Mouse (Mus musculus) forebrain, embryonic 14.5 days (tissue): ENCODE data around the gene Ang. TPM values are rescaled to one million over a fixed set of nuclear protein-coding genes. Genes with fewer than 3 reads are reported as not detected.

Source experiments
- ATAC-seq: fragments of 200-750 bp; cut with Nextera tagmentation; 2 replicates; pipeline ENCODE4 v1.8.0; 2017; ENCODE audit warnings: mild to moderate bottlenecking, moderate library complexity
- DNase-seq: peaks from one replicate; pipeline ENCODE4 v3.0.0-alpha.2; 2015; ENCODE audit warnings: low spot score
- H3K27ac ChIP-seq: fragments of 300-500 bp; sonication (generic); 2 replicates; pipeline ENCODE4 v1.5.1; 2014; ENCODE audit warnings: low read depth, mild to moderate bottlenecking, control low read depth, low read length, moderate library complexity
- H3K27me3 ChIP-seq: fragments of 300-500 bp; sonication (generic); replicated peaks from 2 replicates; pipeline ENCODE4 v1.6.1; 2014; ENCODE audit warnings: low read length, control low read depth, mixed read lengths; ENCODE audit not compliant: control insufficient read depth, insufficient read depth
- H3K36me3 ChIP-seq: fragments of 300-500 bp; sonication (generic); 2 replicates; pipeline ENCODE4 v1.6.1; 2014; ENCODE audit warnings: low read length, control low read depth; ENCODE audit not compliant: control insufficient read depth, insufficient read depth
- H3K4me1 ChIP-seq: fragments of 300-500 bp; sonication (generic); 2 replicates; pipeline ENCODE4 v1.6.1; 2014; ENCODE audit warnings: antibody characterized with exemption, low read length, control low read depth; ENCODE audit not compliant: control insufficient read depth, insufficient read depth
- H3K4me2 ChIP-seq: fragments of 300-500 bp; sonication (generic); 2 replicates; pipeline ENCODE4 v1.6.1; 2014; ENCODE audit warnings: mild to moderate bottlenecking, control low read depth, low read length
- H3K4me3 ChIP-seq: fragments of 300-500 bp; sonication (generic); 2 replicates; pipeline ENCODE4 v1.5.1; 2014; ENCODE audit warnings: low read depth, low read length, control low read depth
- H3K9ac ChIP-seq: fragments of 300-500 bp; sonication (generic); 2 replicates; pipeline ENCODE4 v1.6.1; 2014; ENCODE audit warnings: mild to moderate bottlenecking, low read length, control low read depth, moderate library complexity
- H3K9me3 ChIP-seq: fragments of 300-500 bp; sonication (generic); replicated peaks from 2 replicates; pipeline ENCODE4 v1.6.1; 2016; ENCODE audit warnings: low read length, control low read depth, mixed read lengths; ENCODE audit not compliant: control insufficient read depth
- WGBS: fragments of 180-500 bp; shearing (Covaris S2); extraction: QIAGEN DNeasy Blood & Tissue Kit; methylation state at CpG from one replicate; pipeline ENCODE4 v1.1.7; 2014; 5-methylcytosine and 5-hydroxymethylcytosine counted together
- polyA plus RNA-seq: library from polyadenylated mRNA; unstranded; fragments of >200 nt; fragmentation: Nextera tagmentation; extraction: Ambion mirVana; gene quantifications from 2 replicates; pipeline ENCODE4 v1.2.1, GENCODE M21; 2014

Ang gene
- polyA plus RNA-seq, 1 experiment from 2014 or later = 2.2 TPM

DNA sequence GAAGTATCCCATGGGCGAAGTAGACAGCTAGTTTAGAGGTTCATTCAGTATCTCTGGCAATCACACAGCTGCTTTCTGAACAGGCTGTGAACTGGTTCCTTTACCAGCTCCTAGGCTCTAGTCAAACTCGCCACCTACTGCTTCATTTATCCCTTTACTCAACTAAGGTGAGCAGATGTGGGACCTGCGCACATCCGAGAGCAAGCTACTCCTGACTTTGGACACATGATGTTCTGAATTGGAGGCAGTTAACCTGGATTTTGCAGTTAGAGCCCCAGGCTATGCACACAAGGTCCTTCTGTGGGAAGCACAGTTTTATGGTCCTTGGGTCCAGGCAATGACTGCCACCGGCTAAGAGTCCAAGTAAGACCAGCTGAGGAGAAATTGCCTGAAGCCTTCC lies 30.2 kb upstream of the Ang start:
- ATAC-seq (no peak), DNase-seq (no peak)
- H3K27me3 ChIP-seq = no peaks in the 10 kb centered on the region
- no peak overlapping the region for H3K4me2 ChIP-seq
- H3K9ac ChIP-seq = no peak overlapping the region
- no peaks in the 10 kb centered on the region for H3K4me1 ChIP-seq
- WGBS = 87% methylated on average over 5 of the region's 5 CpGs
- no peak overlapping the region for H3K27ac ChIP-seq
- no peak overlapping the region for H3K4me3 ChIP-seq
- no peaks in the 10 kb centered on the region for H3K9me3 ChIP-seq
- no peaks in the 10 kb centered on the region for H3K36me3 ChIP-seq

DNA sequence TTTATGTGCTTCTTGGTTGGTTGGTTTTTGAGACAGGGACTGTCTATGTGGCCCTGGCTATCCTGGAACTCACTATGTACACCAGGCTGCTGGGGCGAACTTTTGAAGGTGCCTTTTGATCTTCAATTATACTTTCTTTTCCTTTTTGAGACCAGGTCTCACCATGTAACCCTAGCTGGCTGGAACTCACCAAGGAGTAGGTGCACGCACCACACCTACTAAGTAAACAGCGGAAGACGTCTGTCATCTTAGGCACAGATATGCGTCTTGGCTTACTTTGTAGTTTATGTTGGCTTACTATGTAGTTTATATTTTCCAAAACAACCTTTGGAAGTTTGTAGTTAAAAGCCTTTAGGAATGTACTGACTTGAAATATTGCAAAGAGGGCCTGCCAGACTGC lies 22.0 kb upstream of the Ang start:
- no peaks in the 10 kb centered on the region for H3K27me3 ChIP-seq
- 96% methylated on average over 5 of the region's 5 CpGs for WGBS
- no peaks in the 10 kb centered on the region for H3K36me3 ChIP-seq
- ATAC-seq (no peak), DNase-seq (no peak)
- no peak overlapping the region for H3K27ac ChIP-seq
- no peak overlapping the region for H3K4me2 ChIP-seq
- no peaks in the 10 kb centered on the region; the same call in none of the 2 replicates for H3K4me1 ChIP-seq
- H3K4me3 ChIP-seq = no peak overlapping the region
- no peak overlapping the region for H3K9ac ChIP-seq
- no peaks in the 10 kb centered on the region for H3K9me3 ChIP-seq

GRCm38 (mm10) chr14:51069617-51070016 lies 21.3 kb upstream of the Ang start:
- Histone ChIP-seq H3K36me3 (no peaks in the 10 kb centered on the region), H3K4me2 (no peak overlapping the region), H3K4me1 (no peaks in the 10 kb centered on the region; the same call in none of the 2 replicates), H3K27me3 (no peaks in the 10 kb centered on the region), H3K4me3 (no peak overlapping the region), H3K9ac (no peak overlapping the region), H3K9me3 (no peaks in the 10 kb centered on the region), H3K27ac (no peak overlapping the region)
- DNase-seq (no peak), ATAC-seq (no peak)
- 83% methylated on average over 2 of the region's 2 CpGs for WGBS

DNA sequence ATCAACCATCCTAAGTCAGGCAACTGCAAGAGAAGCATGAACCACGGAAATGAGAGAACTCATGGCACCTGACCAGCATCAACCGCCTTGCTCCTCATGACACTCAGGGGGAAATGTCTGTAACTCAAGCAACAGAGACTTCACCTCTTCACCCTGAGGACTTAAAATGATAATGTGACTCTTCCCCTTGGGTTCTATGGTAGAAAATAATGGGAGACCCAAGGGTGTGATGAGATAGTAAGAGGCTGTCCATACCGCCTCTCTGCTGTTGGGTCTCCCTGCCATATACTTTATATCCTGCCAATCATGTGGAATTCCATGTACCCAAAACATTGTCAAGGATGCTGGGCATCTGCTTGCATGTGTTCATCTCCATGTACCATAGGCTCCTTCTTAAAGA lies 16.6 kb upstream of the Ang start, which contains the start of gene Olfr750:
Olfr750 (minus strand) TSS at position 101 of the 400 bp plus-strand sequence.
- Histone ChIP-seq H3K9me3 (no peaks in the 10 kb centered on the region), H3K36me3 (no peaks in the 10 kb centered on the region), H3K27me3 (no peaks in the 10 kb centered on the region), H3K4me3 (no peak within 1 kb of the TSS), H3K4me2 (no peak within 1 kb of the TSS), H3K9ac (no peak within 1 kb of the TSS), H3K27ac (no peak within 1 kb of the TSS), H3K4me1 (no peaks in the 10 kb centered on the region)
- ATAC-seq (no peak), DNase-seq (no peak)
- WGBS = 85% methylated on average over 3 of the region's 3 CpGs

- H3K27ac ChIP-seq = no peak overlapping the region
- DNase-seq = no peak
- 85% methylated on average over 1 of the region's 1 CpGs for WGBS
- H3K36me3 ChIP-seq = no peaks in the 10 kb centered on the region
- no peak overlapping the region for H3K4me3 ChIP-seq
- no peaks in the 10 kb centered on the region for H3K9me3 ChIP-seq
- no peak for ATAC-seq
- no peak overlapping the region for H3K4me2 ChIP-seq
- no peak overlapping the region for H3K9ac ChIP-seq
- H3K27me3 ChIP-seq = 0 out of 2 replicates have a peak, but pooled peaks cover 3% of the 10 kb centered on the region
- H3K4me1 ChIP-seq = no peaks in the 10 kb centered on the region
Measured at GRCm38 (mm10) chr14:51079180-51079579, 11.8 kb upstream of the Ang start.

DNA sequence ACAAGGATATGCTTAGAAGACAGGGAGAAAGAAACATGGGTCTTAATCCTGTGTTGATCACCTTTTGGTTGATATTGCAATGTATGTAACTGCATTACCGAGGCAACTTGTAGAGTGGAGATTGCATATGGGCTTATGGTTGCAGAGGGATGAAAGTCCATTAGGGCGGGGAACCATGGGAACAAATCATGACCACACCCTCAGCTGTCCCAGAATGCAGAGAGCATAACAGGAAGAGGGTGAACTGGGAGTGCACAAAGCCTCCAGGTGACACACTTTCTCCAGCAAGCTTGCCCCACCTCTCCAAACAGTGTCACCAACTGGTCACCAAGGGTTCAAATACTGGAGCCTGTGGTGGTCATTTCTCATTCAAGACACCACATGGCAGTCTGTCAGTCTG lies 9.9 kb upstream of the Ang start:
- Histone ChIP-seq H3K27ac (no peak overlapping the region), H3K4me3 (no peak overlapping the region), H3K27me3 (peaks cover 3% of the 10 kb centered on the region; the same call in 1 of the 2 replicates), H3K9ac (no peak overlapping the region), H3K9me3 (no peaks in the 10 kb centered on the region), H3K4me1 (no peaks in the 10 kb centered on the region), H3K4me2 (no peak overlapping the region), H3K36me3 (no peaks in the 10 kb centered on the region)
- 90% methylated on average over 2 of the region's 2 CpGs for WGBS
- ATAC-seq (no peak), DNase-seq (no peak)

GRCm38 (mm10) chr14:51082599-51083581 lies 8.1 kb upstream of the Ang start:
- peaks cover 3% of the 10 kb centered on the region; the same call in 1 of the 2 replicates for H3K27me3 ChIP-seq
- no peaks in the 10 kb centered on the region for H3K9me3 ChIP-seq
- H3K4me1 ChIP-seq = no peaks in the 10 kb centered on the region
- H3K4me2 ChIP-seq = peak overlapping the region; percentile 74
- H3K9ac ChIP-seq = peak overlapping the region; percentile 60
- ATAC-seq = peak; percentile 65
- H3K36me3 ChIP-seq = no peaks in the 10 kb centered on the region
- DNase-seq = peak; percentile 66
- H3K27ac ChIP-seq = no peak overlapping the region
- WGBS = 2% methylated on average over 40 of the region's 40 CpGs
- peak overlapping the region; percentile 44 for H3K4me3 ChIP-seq

- WGBS = 9% methylated on average over 7 of the region's 7 CpGs
- Histone ChIP-seq H3K9ac (no peak overlapping the region; the same call in 1 of the 2 replicates), H3K27ac (no peak overlapping the region), H3K4me3 (peak overlapping the region; percentile 44; the same call in 1 of the 2 replicates), H3K4me2 (peak overlapping the region; percentile 74), H3K36me3 (no peaks in the 10 kb centered on the region), H3K9me3 (no peaks in the 10 kb centered on the region), H3K27me3 (peaks cover 3% of the 10 kb centered on the region; the same call in 1 of the 2 replicates), H3K4me1 (no peaks in the 10 kb centered on the region)
- DNase-seq (no peak), ATAC-seq (no peak)
Measured at GRCm38 (mm10) chr14:51083805-51084204, 7.1 kb upstream of the Ang start.

GRCm38 (mm10) chr14:51085086-51085485 lies 5.9 kb upstream of the Ang start:
- H3K27me3 ChIP-seq = peaks cover 3% of the 10 kb centered on the region; the same call in 1 of the 2 replicates
- H3K27ac ChIP-seq = no peak overlapping the region
- ATAC-seq (no peak), DNase-seq (no peak)
- no peak overlapping the region for H3K9ac ChIP-seq
- H3K4me2 ChIP-seq = no peak overlapping the region
- H3K4me1 ChIP-seq = no peaks in the 10 kb centered on the region
- WGBS = 72% methylated on average over 2 of the region's 2 CpGs
- no peak overlapping the region for H3K4me3 ChIP-seq
- no peaks in the 10 kb centered on the region for H3K9me3 ChIP-seq
- no peaks in the 10 kb centered on the region for H3K36me3 ChIP-seq
